Mouse (Mus musculus) T-helper 17 cell (primary cell): Measurements from ENCODE around the gene Zfhx2.

Experiments
- in situ Hi-C, 2 experiments: fragments of 300-600 bp; cut with MboI, MseI; formaldehyde crosslinking; loops; 1 replicate in 1 of 2; 2 replicates in 1 of 2; pipeline ENCODE4 v1.15.1; 2025; ENCODE audit warnings: high pct_unique_total_duplicates in 2 of 2

Gene Zfhx2

DNA sequence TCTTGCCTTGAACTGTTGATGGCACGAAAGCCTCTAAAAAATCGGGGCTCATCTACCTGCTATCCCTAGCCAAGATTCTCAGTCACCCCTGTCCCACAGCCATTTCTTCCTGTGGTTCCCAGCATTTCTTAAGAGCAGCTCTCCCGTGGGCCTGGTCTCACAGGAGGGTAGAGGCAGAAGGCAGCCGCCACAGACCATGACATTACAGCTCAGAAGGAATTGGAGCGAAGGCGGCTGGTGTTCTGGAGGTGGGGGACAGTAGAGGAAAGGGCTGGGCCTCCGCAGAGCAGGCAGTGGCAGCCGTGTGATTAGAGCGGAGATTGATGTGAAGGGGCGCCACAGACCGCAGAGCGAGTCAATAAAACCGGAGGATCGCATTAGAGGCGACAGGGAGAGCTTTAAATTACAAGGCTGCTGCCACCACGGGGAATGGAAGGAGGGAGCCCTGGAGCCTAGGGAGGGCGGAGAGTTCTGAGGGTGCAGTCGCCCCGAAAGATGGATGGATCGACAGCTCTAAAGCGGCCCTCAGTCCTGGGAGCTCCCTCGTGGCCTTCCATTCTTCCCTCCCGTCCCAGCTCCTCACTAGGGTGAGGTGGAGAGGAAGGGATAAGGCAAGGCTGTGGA lies 13.6 kb downstream of the Zfhx2 start:
- in situ Hi-C loops, result loop anchor here (5.0 kb wide), 1 partner anchor 51 kb away; no protein-coding TSS in a partner anchor

DNA sequence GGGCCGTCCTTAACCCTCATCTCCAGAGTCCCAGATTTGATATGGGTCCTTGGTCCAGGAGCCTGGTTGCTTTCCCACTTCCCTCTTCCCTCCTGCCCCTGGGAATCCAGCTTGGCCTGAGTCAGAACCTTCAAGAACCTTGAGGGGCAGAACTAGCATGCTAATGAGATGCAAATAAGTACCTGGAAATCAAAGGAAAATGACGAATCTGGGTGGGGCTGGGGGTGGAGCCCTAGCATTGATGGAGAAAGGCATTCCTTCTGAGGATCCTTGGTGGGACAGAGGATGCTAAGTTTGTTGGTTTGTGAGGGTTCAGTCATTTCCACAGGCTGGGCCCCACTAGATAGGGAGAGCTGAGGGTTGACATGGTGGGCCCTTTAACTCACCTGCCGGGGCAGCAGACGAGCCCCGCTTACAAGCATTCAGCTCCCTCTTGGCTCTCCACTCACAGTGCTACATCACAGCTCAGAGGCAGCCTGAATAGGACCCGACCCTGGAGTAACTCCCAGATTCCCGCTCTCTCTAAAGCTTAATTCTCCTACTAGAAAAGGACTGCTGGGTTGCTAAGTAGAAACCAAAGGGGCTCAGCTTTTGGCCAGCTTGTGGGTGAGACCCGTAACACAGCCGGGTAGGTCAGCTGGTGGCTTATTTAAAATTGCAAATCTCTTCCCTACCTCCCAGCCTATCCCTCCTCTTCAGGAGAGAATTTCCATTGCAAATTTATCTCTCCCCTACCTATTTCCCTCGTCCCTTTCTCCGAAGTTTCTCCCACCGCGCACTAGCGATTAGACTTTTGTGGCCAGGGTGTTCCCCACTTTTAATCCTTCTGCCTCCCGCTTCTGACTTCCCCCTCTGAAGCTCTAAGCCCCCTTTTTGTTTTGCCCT lies 14.4 kb downstream of the Zfhx2 start:
- in situ Hi-C loops, result loop anchor here (5.0 kb wide), 1 partner anchor 50 kb away; no protein-coding TSS in a partner anchor

DNA sequence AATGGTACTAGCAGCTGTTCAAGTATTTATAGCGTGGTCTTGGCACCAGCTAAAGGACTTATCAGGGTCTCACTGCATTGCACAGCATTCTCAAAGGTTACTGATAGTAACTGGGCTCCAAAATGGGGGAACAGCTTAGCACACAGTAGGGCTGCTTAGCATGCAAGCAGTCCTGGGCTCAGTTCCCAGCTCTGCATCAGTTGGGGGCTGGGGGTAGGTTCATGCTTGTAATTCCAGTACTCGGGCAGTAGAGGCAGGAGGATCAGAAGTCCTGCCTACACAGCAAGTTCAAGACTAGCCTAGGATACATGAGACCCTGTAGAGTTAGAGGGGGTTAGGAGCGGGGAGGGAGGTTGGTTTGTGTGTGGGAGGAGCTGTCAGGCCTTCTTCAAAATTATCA lies 15.2 kb downstream of the Zfhx2 start:
- in situ Hi-C loops, result loop anchor here (5.0 kb wide), 1 partner anchor 50 kb away; no protein-coding TSS in a partner anchor

DNA sequence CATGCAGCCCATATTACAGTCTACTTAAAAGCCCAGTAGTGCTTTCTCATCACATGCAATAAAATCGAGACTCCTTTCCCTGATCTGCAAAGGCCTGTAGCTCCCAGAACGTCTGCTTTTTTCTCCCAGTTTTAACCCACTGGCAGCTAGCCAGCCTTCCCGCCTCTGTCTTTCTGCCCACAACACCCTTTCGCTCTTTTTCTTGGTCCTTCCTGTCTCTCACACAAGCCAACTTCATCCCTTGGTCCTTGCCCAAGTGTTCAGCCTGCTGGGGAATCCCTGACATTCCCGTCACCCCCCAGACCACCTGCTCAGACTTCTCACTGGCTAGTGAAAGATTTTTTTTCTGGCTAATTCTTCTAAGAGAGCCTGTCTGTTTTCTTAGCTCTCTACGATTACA lies 15.9 kb downstream of the Zfhx2 start:
- in situ Hi-C loops, result loop anchor here (5.0 kb wide), 1 partner anchor 49 kb away; no protein-coding TSS in a partner anchor

DNA sequence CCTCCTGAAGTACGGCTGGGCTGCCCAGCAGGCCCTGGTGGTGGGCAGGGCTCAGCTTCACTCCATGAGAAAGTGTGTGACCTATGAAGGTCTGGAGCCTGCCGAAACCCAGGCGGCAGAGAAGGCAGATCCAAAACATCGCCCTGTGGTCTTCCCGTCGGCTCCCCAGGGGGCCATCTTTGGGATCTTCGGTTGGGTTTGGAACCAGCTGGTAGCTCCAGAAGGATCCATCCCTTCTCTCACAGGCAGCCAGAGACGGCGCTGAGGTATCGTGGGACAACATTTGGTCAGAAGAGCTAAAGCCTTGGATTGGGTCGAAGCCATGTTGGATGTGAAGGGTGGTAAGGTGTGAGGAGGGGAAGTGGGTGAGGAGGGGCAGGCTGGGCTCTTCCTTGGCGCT lies 17.7 kb downstream of the Zfhx2 start:
- in situ Hi-C loops, result no loop called here

DNA sequence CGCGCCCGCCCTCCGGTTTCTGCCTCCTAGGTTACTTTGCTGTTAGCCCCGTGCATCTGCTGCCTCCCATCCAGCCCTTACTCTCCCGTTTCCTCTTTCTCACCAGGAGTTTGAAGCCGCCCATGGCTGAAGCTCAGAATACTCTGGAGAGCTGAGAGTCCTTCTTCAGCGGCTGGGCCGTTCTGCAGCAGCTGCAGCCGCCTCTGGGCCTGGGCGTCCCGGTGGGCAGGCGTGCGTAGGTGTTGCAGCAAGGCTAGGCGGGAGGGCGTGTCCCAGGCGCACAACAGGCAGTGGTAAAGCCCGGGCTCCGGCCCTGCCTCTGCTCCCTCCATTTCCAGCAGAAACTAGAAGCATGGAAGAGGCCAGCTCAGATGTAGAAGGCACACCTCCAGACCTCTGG lies 20.4 kb downstream of the Zfhx2 start:
- in situ Hi-C loops, result no loop called here

DNA sequence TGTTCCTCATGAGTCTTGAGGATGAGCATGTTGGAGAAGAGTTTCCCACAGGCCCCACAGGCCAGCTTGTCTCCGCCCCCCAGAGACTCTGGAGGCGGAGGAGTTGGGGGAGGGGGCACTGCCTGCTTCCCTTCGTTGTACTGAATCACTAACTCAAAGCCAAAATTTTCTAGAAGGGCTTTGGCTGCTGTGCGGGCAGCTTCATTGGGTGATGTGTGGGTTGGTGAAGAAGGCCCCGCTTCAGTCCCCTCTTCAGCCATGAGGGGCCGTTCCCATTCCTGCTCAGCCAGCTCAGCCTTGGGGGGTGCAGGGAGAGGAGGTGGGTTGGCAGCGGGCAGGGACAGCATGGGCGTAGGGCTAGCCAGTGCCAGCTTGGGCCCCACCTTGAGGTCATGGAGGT lies 26.1 kb downstream of the Zfhx2 start:
- in situ Hi-C loops, result no loop called here

DNA sequence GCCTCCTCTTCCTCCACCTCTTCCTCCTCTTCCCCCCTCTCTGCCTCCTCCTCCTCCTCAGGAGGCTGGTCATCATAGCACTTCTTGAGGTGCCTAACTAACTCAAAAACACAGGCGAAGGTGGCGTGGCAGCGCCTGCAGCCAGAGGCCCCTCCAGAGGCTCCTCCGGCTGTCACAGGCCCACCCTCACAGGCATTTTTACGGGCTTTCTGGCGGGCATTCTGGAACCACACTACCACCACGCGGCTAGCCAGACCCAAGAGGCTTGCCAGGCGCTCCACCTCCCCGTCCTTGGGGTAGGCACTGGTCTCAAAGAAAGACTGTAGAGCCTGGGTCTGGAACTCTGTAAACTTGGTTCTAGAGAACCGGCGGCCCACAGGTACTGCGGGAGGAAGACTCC lies 26.7 kb downstream of the Zfhx2 start:
- in situ Hi-C loops, result no loop called here

DNA sequence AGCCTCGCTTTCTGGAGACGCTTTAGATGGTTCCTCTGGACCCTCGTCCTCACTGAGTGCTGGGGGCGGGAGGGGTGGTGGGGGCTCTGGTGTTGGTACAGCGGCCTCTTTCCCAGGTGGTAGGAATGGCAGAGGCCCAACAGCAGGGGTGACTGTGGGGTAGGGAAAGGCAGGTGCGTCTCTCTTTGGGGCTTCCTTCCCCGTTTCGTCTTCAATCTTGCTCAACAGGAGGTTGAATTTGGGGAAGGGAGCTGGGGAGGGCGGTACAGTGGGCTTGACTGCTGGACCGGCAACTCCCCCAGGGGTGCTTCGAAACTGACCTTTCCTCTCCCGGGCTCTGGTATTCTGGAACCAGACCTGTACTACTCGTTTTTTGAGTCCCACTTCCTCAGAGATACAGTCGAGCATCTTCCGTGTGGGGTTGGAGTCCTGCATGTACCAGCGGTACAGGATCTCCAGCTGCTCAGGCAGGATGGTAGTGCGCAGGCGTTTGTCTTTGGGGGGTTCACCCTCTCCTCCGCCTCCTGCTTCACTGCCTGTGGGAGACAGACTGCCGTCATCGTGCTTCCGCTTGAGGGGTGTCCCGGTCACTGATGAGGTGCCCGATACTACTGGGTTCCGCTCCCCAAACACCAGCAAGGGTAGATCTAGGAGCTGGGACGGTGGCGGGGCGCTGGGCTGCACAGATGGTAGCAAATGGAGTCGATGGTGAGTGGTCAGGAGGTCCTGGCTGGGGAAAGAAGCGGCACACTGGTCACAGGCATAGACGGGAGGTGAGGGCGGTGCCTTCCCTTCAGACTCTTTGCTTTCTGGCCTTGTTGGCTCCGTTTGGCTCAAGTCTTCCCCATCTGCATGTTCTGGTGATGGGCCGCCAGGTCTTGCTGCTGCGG lies 27.4 kb downstream of the Zfhx2 start:
- in situ Hi-C loops, result no loop called here

DNA sequence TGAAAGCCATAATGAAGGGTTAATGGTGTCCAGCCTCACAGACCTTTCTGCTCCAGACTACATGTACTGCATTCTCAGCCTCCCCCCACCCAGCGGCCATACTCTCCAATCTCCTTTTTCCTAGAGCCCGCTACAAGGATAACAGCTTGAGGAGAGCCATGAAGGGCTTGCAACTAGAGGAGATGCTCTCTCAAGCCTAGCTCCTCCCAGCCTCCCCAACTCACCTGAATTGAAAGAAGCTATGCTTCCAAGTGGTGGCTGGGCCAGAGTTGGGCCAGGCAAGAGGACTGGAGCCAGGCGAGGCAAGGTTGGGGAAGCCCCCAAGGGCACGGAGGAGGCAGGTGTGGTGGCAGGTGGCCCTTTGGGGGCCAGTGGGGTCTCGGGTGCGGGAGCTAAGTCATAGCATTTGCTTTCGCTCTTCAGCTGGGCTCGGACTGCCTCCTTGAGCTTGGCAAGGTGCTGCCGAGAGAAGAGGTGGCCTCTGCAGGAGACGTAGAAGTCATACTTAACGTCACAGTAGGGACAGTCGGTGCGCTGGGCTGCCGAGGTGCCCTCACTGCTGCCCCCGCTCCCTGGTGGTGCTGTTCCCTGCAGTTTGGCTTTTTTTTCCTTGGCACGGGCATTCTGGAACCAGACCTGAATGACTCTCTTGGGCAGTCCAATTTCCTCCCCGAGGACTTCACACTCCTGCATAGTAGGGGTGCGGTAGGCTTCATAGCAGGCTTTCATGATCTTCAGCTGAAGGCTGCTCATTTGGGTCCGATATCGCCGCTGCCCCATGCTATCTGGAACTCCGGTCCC lies 28.3 kb downstream of the Zfhx2 start:
- in situ Hi-C loops, result no loop called here

DNA sequence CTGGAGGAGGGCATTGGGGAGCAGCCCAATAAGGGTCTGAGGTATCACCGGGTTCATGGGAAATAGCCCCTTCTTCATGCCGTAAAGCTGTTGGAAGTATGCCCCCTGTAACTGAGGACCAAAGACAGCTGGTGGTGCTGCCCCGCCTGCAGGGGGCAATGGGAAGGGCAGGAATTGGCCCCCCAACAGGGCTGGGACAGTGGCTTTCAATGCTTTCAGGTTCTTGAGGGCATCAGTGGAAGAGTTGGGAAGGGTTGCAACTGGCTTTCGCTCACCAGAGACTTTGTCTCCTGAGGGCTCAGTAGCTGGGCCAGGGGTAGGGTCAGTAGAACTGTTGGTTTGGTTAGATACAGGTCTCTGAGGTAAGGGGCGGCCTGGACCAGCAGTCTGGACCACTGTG lies 29.0 kb downstream of the Zfhx2 start:
- in situ Hi-C loops, result no loop called here

DNA sequence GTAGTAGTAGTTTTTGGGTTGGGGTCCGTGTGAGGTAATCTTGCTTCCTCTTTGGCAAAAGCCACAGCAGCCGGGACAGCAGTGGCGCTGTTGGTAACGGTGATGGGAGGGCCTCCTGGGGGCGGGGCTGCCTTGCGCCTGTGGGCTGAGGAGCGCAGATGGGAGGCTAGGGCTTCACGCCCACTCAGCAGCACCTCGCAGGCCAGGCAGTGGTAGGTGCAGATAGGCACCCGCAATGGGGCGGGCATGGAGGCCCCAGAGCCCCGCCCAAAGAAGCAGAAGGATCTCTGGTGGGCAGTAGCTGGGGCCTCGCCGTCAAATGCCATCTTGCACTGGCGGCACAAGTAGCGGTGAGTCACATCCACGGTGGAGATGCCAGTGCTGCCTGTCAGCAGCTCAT lies 29.5 kb downstream of the Zfhx2 start:
- in situ Hi-C loops, result no loop called here

DNA sequence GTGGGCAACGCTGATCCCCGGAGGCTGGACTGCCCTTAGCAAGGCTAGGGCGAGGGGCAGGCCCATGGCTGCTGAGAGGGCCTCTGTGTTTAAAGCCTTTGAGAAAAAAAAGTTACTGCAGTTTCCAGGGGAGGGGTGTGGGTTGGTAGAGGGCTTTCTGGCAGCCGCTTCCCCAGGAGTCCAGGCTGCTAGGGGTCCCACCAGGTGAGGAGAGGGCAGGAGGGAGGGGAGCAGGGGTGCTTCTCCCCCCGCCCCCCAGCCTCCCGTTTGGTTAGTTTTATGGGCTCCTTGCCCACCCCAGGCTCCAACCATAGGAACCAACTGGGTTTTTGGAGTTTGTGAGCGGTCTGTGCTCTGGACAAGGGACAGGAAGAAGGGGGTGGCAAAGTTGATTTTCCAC lies 30.3 kb downstream of the Zfhx2 start:
- in situ Hi-C loops, result no loop called here

DNA sequence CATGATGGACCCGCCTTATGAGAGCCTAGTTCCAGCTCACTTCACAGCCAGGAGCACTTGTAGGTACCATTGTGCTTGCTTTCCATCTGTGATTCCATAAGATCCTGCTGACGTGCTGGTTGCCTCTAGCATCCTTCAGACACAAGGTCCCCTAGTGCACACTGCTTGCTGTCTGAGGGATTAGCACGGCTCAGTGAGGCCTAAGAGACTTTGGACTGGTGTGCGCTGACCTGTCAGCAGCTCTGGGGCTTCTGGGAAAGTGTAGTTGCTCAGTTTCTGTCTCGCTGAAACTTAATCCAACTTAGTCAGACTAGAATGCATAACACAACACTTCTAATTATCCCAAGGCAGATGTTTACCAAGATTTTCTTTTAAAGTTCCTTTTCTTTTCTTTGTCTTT lies 32.2 kb downstream of the Zfhx2 start:
- in situ Hi-C loops, result no loop called here

DNA sequence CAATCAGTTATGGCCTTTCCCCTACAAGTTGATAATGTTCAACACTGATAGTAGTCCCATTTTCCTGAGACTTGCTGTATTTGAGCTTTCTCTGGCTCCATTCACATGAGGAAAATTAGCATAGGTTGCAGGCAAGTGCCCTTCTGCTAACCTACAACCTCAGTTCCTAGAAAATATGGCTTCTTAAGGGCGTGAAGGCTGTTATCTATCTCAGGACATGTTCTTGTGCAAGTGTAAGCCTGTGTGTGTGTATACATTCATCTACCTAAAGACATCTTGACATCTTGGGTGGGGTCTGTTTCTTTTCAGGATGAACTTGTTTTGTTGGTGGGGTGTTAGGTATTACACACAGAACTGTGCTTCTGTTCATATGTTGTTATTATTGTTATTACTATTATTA lies 33.1 kb downstream of the Zfhx2 start:
- in situ Hi-C loops, result no loop called here

DNA sequence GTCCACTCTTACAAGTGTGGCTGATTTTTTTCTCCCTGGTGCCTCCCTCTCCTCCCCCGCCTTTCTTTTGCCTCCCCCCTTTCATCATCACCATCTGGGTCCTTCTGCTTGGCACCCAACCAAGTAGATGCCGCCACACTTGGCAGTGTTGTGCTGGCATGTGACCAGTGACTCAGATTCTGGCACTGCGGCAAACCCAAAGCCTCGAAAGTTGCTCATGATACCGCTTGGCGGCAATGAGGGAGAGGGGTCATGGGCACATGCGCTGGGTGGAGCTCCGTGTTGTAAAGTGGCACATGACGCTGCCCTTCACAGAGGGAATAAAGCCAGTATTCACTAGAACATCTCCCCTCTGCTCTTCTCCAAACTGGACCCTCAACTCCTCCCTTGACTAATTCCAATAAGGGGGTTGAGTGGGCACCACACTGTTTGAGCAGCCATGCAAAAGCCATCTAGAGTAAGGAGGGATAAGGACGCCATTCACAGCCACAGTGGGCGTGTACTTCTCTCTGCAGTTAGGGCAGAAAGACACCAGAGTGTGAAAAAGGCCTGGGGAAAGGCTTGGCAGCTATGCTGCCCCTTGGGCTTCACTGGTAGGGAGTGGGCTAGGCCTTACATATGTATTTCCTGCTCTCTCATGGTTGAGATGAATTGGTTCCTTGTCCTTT lies 36.8 kb downstream of the Zfhx2 start:
- in situ Hi-C loops, result no loop called here

DNA sequence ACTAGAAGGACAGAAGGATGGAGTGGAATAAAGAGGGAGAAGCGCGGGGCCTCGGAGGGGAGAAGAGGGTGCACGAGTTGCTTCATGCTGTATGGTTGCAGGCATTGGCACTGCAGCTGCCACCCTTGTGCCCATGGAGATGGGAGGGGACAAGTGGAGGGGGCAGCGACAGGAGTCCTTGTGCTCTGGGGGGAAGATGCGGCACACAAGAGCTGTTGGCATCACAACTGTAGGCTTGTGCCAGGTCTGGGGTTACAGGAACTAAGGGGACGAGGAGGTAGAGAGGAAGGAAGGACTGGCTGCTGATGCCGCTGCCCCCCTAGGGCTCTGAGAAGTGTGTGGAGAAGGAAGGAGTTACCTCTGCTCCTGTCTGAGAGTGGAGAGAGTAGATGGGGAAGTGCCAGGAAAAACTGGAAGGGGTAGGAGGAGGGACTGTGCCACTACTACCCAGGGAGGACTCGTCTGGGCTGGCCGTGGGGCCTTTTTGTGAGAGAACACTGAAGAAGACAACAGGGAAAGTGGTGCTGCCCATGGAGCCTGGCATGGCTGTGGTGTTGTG lies 37.9 kb downstream of the Zfhx2 start:
- in situ Hi-C loops, result no loop called here

DNA sequence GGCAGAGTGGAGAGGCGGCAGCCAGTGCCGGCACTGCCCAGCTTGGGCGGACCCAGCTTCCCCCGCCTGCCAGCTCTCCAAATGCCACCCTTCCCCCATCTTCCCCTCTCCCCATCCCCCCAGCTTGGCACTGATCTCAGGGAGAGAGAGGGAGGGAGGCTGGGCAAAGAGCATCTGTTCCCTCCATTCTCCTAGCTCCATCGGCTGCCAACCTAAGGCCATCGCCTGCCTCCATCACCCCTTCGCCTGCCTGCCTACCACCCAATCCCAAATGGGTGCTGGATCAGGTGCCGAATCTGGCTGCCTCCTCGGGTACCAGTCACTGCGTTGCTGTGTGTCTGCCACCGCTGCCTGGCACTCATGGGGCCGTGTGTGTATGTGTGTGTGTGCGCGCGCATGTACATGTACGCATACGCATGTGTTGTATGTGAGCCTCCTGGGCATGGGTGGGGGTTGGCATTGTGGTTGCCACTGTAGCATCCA lies 38.4 kb downstream of the Zfhx2 start:
- in situ Hi-C loops, result no loop called here

DNA sequence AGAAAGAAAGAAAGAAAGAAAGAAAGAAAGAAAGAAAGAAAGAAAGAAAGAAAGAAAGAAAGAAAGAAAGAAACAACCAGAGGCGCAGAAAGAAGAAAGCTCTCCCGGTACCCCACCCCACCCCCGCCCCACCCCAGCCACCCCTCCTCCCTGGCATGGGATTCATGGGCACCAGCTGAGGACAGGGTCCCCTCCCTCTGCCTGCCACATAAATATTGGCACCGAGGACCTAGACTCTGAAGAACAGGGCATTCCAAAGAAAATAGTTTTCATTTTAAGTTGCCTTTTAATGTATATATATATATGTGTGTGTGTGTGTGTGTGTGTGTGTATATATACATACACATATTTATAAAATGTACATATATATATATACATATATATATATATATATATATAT lies 39.1 kb downstream of the Zfhx2 start:
- in situ Hi-C loops, result no loop called here

DNA sequence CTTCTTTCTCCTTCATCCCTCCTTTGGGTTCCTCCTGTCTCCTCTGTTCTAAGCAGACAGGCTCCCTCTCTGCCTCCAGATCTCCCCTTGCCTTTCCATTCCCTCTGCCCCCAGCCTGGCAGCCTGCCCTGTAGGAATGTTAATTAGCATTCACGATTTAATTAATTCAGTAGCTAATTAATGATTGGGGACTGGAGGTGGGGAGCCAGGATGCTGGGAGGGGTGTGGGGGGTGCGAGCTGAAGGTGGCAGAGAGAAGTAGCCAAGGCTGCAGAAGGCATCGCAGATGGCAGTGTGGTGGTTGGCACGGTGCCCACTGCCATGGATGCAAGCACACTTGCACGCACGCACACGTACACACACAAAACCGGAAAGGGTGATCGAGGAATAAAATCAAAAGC lies 39.6 kb downstream of the Zfhx2 start:
- in situ Hi-C loops, result no loop called here
